Mouse (Mus musculus) brain, embryonic 14.5 days (tissue): ENCODE data around the gene Dph7.

Experiments used
- CTCF ChIP-seq: fragments of 200-500 bp; IDR thresholded peaks from 2 replicates; pipeline ENCODE4 v1.5.1; 2012; ENCODE audit warnings: inconsistent platforms, mild to moderate bottlenecking, moderate library complexity, borderline replicate concordance; ENCODE audit not compliant: insufficient read depth, insufficient read length; ENCODE audit errors: extremely low read depth
- POLR2A ChIP-seq: fragments of 200-500 bp; IDR thresholded peaks from 2 replicates; pipeline ENCODE4 v1.6.1; 2012; ENCODE audit warnings: mild to moderate bottlenecking, inconsistent platforms, borderline replicate concordance; ENCODE audit not compliant: poor library complexity, insufficient read depth, insufficient read length, severe bottlenecking; ENCODE audit errors: extremely low read depth

- no peak for TF ChIP-seq CTCF
- no peak for TF ChIP-seq POLR2A
Observed at GRCm38 (mm10) chr2:24976960-24977359, 14.8 kb downstream of the Dph7 start.
